Mouse (Mus musculus): Measurements from ENCODE around the gene Acsf2.

- TF ChIP-seq CTCF (IDR thresholded peaks at IDR 0.05; ENCODE audit: extremely low read depth, insufficient read depth, low read length) = no peak
- TF ChIP-seq POLR2A (IDR thresholded peaks at IDR 0.05; ENCODE audit: extremely low read depth, insufficient read depth, low read length) = no peak
Measured at GRCm38 (mm10) chr11:94596311-94596852, 5.3 kb downstream of the Acsf2 start.

All from cortical plate, adult 2 months (tissue).